Mouse (Mus musculus): ENCODE results near the gene Tgfbr3. TPM values are rescaled to one million over a fixed set of nuclear protein-coding genes. Genes with fewer than 3 reads are reported as not detected.

Tgfbr3 gene
- polyA plus RNA-seq, 1 experiment: 27.7 TPM

GRCm38 (mm10) chr5:107264426-107265360 is 24.7 kb downstream of the Tgfbr3 start:
- H3K4me3 ChIP-seq (ENCODE audit: insufficient read depth, low read depth, low read length): no peak overlapping the region
- H3K27me3 ChIP-seq (replicated peaks; ENCODE audit: control insufficient read depth, insufficient read depth, low read length): no peaks in the 10 kb centered on the region
- no peak overlapping the region for H3K27ac ChIP-seq (ENCODE audit: insufficient read depth, low read depth, low read length)
- DNase-seq: no peak
- no peaks in the 10 kb centered on the region for H3K36me3 ChIP-seq (ENCODE audit: control insufficient read depth, insufficient read depth, low read length)
- peaks cover 21% of the 10 kb centered on the region for H3K4me1 ChIP-seq (ENCODE audit: control insufficient read depth, insufficient read depth, low read length)
- no peak for TF ChIP-seq CTCF (conservative IDR thresholded peaks at IDR 0.05; ENCODE audit: insufficient read depth, insufficient read length, low read depth, low read length)
- TF ChIP-seq POLR2A (IDR thresholded peaks at IDR 0.05; ENCODE audit: low read depth, low read length): no peak
- 92% methylated on average over 16 of the region's 16 CpGs for WGBS

DNA sequence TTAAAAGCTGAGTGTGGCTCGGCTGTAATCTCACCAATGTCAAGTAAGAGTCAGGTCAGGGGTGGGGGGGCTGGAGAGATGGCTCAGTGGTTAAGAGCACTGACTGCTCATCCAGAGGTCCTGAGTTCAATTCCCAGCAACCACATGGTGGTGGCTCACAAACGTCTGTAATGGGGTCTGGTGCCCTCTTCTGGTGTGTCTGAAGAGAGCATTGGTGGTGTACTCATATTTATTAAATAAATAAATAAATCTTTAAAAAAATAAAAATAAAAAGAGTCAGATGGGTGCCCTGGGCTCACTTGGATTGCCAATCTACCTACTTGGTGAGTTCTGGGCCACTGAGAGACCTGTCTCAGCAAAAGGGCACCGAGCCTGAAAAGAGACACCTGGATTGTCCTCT is 25.6 kb downstream of the Tgfbr3 start:
- Histone ChIP-seq H3K27ac (ENCODE audit: insufficient read depth, low read depth, low read length) (no peak overlapping the region), H3K36me3 (ENCODE audit: control insufficient read depth, insufficient read depth, low read length) (no peaks in the 10 kb centered on the region), H3K4me3 (ENCODE audit: insufficient read depth, low read depth, low read length) (no peak overlapping the region), H3K4me1 (ENCODE audit: control insufficient read depth, insufficient read depth, low read length) (peaks cover 18% of the 10 kb centered on the region), H3K27me3 (replicated peaks; ENCODE audit: control insufficient read depth, insufficient read depth, low read length) (no peaks in the 10 kb centered on the region; the same call in 1 of the 2 replicates)
- DNase-seq: no peak
- TF ChIP-seq POLR2A (IDR thresholded peaks at IDR 0.05; ENCODE audit: low read depth, low read length) (no peak), CTCF (conservative IDR thresholded peaks at IDR 0.05; ENCODE audit: insufficient read depth, insufficient read length, low read depth, low read length) (no peak)
- 96% methylated on average over 3 of the region's 3 CpGs for WGBS

DNA sequence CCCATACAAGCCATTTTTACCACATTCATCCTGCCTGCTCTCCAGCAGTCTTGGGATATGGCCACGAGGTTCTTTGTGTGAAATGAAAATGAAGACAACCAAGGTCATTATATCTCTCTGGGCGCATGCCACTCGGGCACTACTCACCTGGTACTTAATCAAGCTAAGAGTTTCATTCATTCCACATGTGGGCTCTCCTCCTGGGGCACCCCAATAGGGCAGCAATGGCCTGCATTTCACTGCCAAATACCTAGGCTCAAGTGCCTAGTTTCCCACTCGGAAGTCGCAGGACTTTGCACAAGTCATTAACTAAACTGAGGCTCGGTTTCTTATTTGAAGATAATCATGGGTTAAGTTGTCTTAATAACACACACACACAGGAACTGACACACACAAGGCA is 27.5 kb downstream of the Tgfbr3 start:
- Histone ChIP-seq H3K36me3 (ENCODE audit: control insufficient read depth, insufficient read depth, low read length) (no peaks in the 10 kb centered on the region), H3K27ac (ENCODE audit: insufficient read depth, low read depth, low read length) (0 out of 2 replicates have a peak overlapping the region, but pooled peaks have one; percentile 22), H3K4me1 (ENCODE audit: control insufficient read depth, insufficient read depth, low read length) (peaks cover 6% of the 10 kb centered on the region), H3K4me3 (ENCODE audit: insufficient read depth, low read depth, low read length) (no peak overlapping the region), H3K27me3 (replicated peaks; ENCODE audit: control insufficient read depth, insufficient read depth, low read length) (no peaks in the 10 kb centered on the region; the same call in 1 of the 2 replicates)
- TF ChIP-seq POLR2A (IDR thresholded peaks at IDR 0.05; ENCODE audit: low read depth, low read length) (no peak), CTCF (conservative IDR thresholded peaks at IDR 0.05; ENCODE audit: insufficient read depth, insufficient read length, low read depth, low read length) (no peak)
- no peak for DNase-seq
- WGBS: 82% methylated on average over 6 of the region's 6 CpGs

- TF ChIP-seq POLR2A (IDR thresholded peaks at IDR 0.05; ENCODE audit: low read depth, low read length) (no peak), CTCF (conservative IDR thresholded peaks at IDR 0.05; ENCODE audit: insufficient read depth, insufficient read length, low read depth, low read length) (no peak)
- WGBS: 71% methylated on average over 10 of the region's 10 CpGs
- no peaks in the 10 kb centered on the region for H3K36me3 ChIP-seq (ENCODE audit: control insufficient read depth, insufficient read depth, low read length)
- H3K4me3 ChIP-seq (ENCODE audit: insufficient read depth, low read depth, low read length): no peak overlapping the region
- peaks cover 5% of the 10 kb centered on the region for H3K4me1 ChIP-seq (ENCODE audit: control insufficient read depth, insufficient read depth, low read length)
- H3K27me3 ChIP-seq (replicated peaks; ENCODE audit: control insufficient read depth, insufficient read depth, low read length): no peaks in the 10 kb centered on the region; the same call in 1 of the 2 replicates
- H3K27ac ChIP-seq (ENCODE audit: insufficient read depth, low read depth, low read length): no peak overlapping the region
- no peak for DNase-seq
Observed at GRCm38 (mm10) chr5:107260708-107261495, 28.5 kb downstream of the Tgfbr3 start.

- TF ChIP-seq CTCF (conservative IDR thresholded peaks at IDR 0.05; ENCODE audit: insufficient read depth, insufficient read length, low read depth, low read length) (no peak), POLR2A (IDR thresholded peaks at IDR 0.05; ENCODE audit: low read depth, low read length) (no peak)
- H3K27me3 ChIP-seq (replicated peaks; ENCODE audit: control insufficient read depth, insufficient read depth, low read length): no peaks in the 10 kb centered on the region; the same call in 1 of the 2 replicates
- no peak overlapping the region for H3K4me3 ChIP-seq (ENCODE audit: insufficient read depth, low read depth, low read length)
- DNase-seq: no peak
- H3K36me3 ChIP-seq (ENCODE audit: control insufficient read depth, insufficient read depth, low read length): no peaks in the 10 kb centered on the region
- 81% methylated on average over 4 of the region's 4 CpGs for WGBS
- no peak overlapping the region for H3K27ac ChIP-seq (ENCODE audit: insufficient read depth, low read depth, low read length)
- peaks cover 5% of the 10 kb centered on the region for H3K4me1 ChIP-seq (ENCODE audit: control insufficient read depth, insufficient read depth, low read length)
Observed at GRCm38 (mm10) chr5:107259487-107260040, 29.9 kb downstream of the Tgfbr3 start.

- H3K4me3 ChIP-seq (ENCODE audit: insufficient read depth, low read depth, low read length): no peak overlapping the region
- no peak for DNase-seq
- TF ChIP-seq POLR2A (IDR thresholded peaks at IDR 0.05; ENCODE audit: low read depth, low read length) (no peak), CTCF (conservative IDR thresholded peaks at IDR 0.05; ENCODE audit: insufficient read depth, insufficient read length, low read depth, low read length) (no peak)
- peaks cover 4% of the 10 kb centered on the region; the same call in 1 of the 2 replicates for H3K4me1 ChIP-seq (ENCODE audit: control insufficient read depth, insufficient read depth, low read length)
- WGBS: 82% methylated on average over 3 of the region's 3 CpGs
- H3K36me3 ChIP-seq (ENCODE audit: control insufficient read depth, insufficient read depth, low read length): no peaks in the 10 kb centered on the region
- no peaks in the 10 kb centered on the region for H3K27me3 ChIP-seq (replicated peaks; ENCODE audit: control insufficient read depth, insufficient read depth, low read length)
- no peak overlapping the region for H3K27ac ChIP-seq (ENCODE audit: insufficient read depth, low read depth, low read length)
Observed at GRCm38 (mm10) chr5:107253395-107253794, 36.0 kb downstream of the Tgfbr3 start.

Data from kidney, adult 2 months (tissue).